Mouse (Mus musculus) C2C12 (cell line): ENCODE data around the gene Cdh11.

ENCODE experiments used
- CTCF ChIP-seq: IDR thresholded peaks from one replicate; pipeline ENCODE4 v1.5.1; 2011; ENCODE audit not compliant: control insufficient read depth, insufficient read depth, insufficient read length
- MYOG ChIP-seq: IDR thresholded peaks from one replicate; pipeline ENCODE4 v1.6.1; 2011; ENCODE audit not compliant: control insufficient read depth, insufficient read length; ENCODE audit errors: extremely low read depth

DNA sequence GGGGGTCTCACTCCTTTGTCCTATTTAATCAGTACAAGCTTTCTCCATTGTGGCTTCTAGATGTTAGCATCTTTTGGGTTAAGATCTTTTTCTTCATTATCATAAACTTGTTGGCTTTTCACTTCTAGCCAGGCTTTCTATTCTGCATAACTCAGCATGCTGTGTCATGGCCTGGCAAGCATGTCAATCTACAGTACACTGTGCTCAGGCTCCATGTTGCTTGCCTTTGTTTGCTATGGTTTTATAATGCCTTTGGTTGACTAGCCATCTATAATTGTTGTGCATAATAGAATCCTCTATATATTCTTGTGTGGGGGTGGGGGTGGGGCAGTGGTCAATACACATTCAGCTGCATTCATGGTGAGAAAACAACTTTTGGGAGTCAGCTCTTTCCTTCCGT is 51.0 kb downstream of the Cdh11 start:
- no peak for TF ChIP-seq CTCF
- no peak for TF ChIP-seq MYOG
